Mouse (Mus musculus): ENCODE data around the gene Odf2l. TPM values are rescaled to one million over a fixed set of nuclear protein-coding genes. Genes with fewer than 3 reads are reported as not detected.

Odf2l gene
- polyA plus RNA-seq, 1 experiment from 2014 or later: 31.1 TPM

Other genes starting within 250 kb of the Odf2l start
- gene Clca4b, start 186.1 kb upstream of the Odf2l start, polyA plus RNA-seq (2014; fragmentation: Nextera tagmentation; extraction: Ambion mirVana): not detected in 2 replicates
- not detected in 2 replicates for gene Clca4a, start 143.5 kb upstream of the Odf2l start, polyA plus RNA-seq (2014; fragmentation: Nextera tagmentation; extraction: Ambion mirVana)
- not detected in 2 replicates for gene Clca1, start 85.8 kb upstream of the Odf2l start, polyA plus RNA-seq (2014; fragmentation: Nextera tagmentation; extraction: Ambion mirVana)
- 0.13 and 0.21 TPM in 2 replicates for gene Clca2, start 19.1 kb upstream of the Odf2l start, polyA plus RNA-seq (2014; fragmentation: Nextera tagmentation; extraction: Ambion mirVana)
- gene Col24a1, start 173.9 kb downstream of the Odf2l start, polyA plus RNA-seq (2014; fragmentation: Nextera tagmentation; extraction: Ambion mirVana): 0.25 and 0.61 TPM in 2 replicates

Data from forebrain, embryonic 11.5 days (tissue).